In the genomic region with DNA sequence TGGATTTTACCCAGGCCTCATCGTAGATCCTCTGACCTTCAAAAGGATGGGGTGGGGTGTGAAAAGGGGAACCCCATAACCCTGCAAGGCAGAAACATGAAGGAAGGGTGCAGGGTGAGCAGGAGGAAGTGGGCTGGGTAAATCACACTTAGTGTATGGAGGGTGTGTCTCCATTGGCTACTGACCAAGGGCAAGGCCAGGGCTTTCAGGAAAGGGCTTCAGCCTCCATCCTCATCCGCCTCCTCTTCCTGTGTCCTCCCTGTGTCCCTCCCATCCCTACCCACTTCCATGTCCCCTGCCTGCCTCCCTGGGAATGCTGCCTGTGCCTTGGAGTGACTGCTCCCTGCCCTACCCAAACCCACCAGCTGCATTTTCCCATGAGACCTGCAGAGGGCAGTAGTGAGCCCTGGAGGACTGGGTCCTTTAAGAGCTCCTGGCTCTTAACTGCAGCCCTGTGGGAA, we compare ENCODE assay signal across 9 mouse cellular contexts. TPM values are rescaled to one million over a fixed set of nuclear protein-coding genes. Genes with fewer than 3 reads are reported as not detected.
DNase-seq lines count a peak whose midpoint lies in the region; ATAC-seq lines count a peak whose summit lies in the region.
"Had no signal": no experiment of that assay in that cellular context is flagged by ENCODE, and none has a peak within 500 bp of the region (broad histone marks: within the 10 kb centered on the region; RNA-seq: fewer than 3 reads in every experiment).

No protein-coding gene starts in this region.

- H3K4me2 ChIP-seq in intestine, embryonic 16.5 days (ENCODE audit: low read depth, low read length): no peak overlapping the region
- H3K4me2 ChIP-seq in liver, embryonic 13.5 days: no peak overlapping the region
- no peak overlapping the region for H3K4me2 ChIP-seq in stomach, embryonic 16.5 days (ENCODE audit: low read depth, low read length)

- no peaks in the 10 kb centered on the region for H3K27me3 ChIP-seq in intestine, embryonic 16.5 days (replicated peaks; ENCODE audit: control insufficient read depth, insufficient read depth, low read length)
- no peaks in the 10 kb centered on the region for H3K27me3 ChIP-seq in liver, embryonic 13.5 days
- H3K27me3 ChIP-seq in stomach, embryonic 16.5 days (ENCODE audit: control insufficient read depth, insufficient read depth, low read length): no peaks in the 10 kb centered on the region

- WGBS in intestine, embryonic 16.5 days: 71% methylated on average over 2 of the region's 2 CpGs
- WGBS in liver, embryonic 13.5 days (ENCODE audit: insufficient replicate concordance): 48% methylated on average over 2 of the region's 2 CpGs
- 50% methylated on average over 2 of the region's 2 CpGs for WGBS in stomach, embryonic 16.5 days

- DNase-seq in 3134 (ENCODE audit: extremely low read depth, insufficient read length, low spot score) (peak; percentile 51), NIH3T3 (ENCODE audit: low read depth) (peak; percentile 75)
- DNase-seq in cerebellum, postnatal 10 days: peak; percentile 83 to 88
- DNase-seq in liver, embryonic 13.5 days: peak; percentile 31

- H3K9ac ChIP-seq in intestine, embryonic 16.5 days (ENCODE audit: low read depth, low read length): no peak overlapping the region
- H3K9ac ChIP-seq in liver, embryonic 13.5 days: no peak overlapping the region
- no peak overlapping the region for H3K9ac ChIP-seq in stomach, embryonic 16.5 days (ENCODE audit: low read length)

- H3K4me3 ChIP-seq in intestine, embryonic 16.5 days (ENCODE audit: low read length): no peak overlapping the region
- no peak overlapping the region for H3K4me3 ChIP-seq in liver, embryonic 13.5 days (replicated peaks)
- H3K4me3 ChIP-seq in stomach, embryonic 16.5 days (replicated peaks; ENCODE audit: low read length): no peak overlapping the region
- H3K4me3 ChIP-seq: erythroblast, embryonic 14.5 days had no signal

- peak; percentile 83 for ATAC-seq in granulocyte monocyte progenitor cell, adult 5-6 weeks (replicated peaks; ENCODE audit: poor library complexity, severe bottlenecking)
- peak; percentile 34 for ATAC-seq in intestine, embryonic 16.5 days
- ATAC-seq in liver, embryonic 13.5 days (ENCODE audit: low read depth): peak; percentile 37; the same call in 1 of the 2 replicates
- peak; percentile 88 for ATAC-seq in monocyte, adult 5-6 weeks (replicated peaks; ENCODE audit: insufficient number of reproducible peaks, low FRiP score, low TSS enrichment, poor library complexity, severe bottlenecking)
- peak; percentile 39; the same call in 1 of the 2 replicates for ATAC-seq in stomach, embryonic 16.5 days (ENCODE audit: insufficient read depth, low FRiP score)

- peaks cover 43% of the 10 kb centered on the region for H3K36me3 ChIP-seq in intestine, embryonic 16.5 days (ENCODE audit: control insufficient read depth, insufficient read depth, low read length)
- H3K36me3 ChIP-seq in liver, embryonic 13.5 days: peaks cover 69% of the 10 kb centered on the region
- peaks cover 52% of the 10 kb centered on the region for H3K36me3 ChIP-seq in stomach, embryonic 16.5 days (ENCODE audit: control insufficient read depth, insufficient read depth, low read length)

- no peak overlapping the region for H3K27ac ChIP-seq in intestine, embryonic 16.5 days (ENCODE audit: low read length)
- H3K27ac ChIP-seq in liver, embryonic 13.5 days: no peak overlapping the region
- peak overlapping the region; percentile 49; the same call in 1 of the 2 replicates for H3K27ac ChIP-seq in stomach, embryonic 16.5 days (ENCODE audit: low read length)

- no peaks in the 10 kb centered on the region for H3K9me3 ChIP-seq in intestine, embryonic 16.5 days (ENCODE audit: control insufficient read depth, low read length)
- H3K9me3 ChIP-seq in liver, embryonic 13.5 days (replicated peaks): no peaks in the 10 kb centered on the region
- no peaks in the 10 kb centered on the region for H3K9me3 ChIP-seq in stomach, embryonic 16.5 days (replicated peaks; ENCODE audit: control insufficient read depth, low read length)

- H3K4me1 ChIP-seq in intestine, embryonic 16.5 days (ENCODE audit: control insufficient read depth, insufficient read depth, low read length): peaks cover 12% of the 10 kb centered on the region; the same call in 1 of the 2 replicates
- H3K4me1 ChIP-seq in liver, embryonic 13.5 days (replicated peaks): peaks cover 7% of the 10 kb centered on the region
- 0 out of 2 replicates have a peak, but pooled peaks cover 3% of the 10 kb centered on the region for H3K4me1 ChIP-seq in stomach, embryonic 16.5 days (ENCODE audit: control insufficient read depth, insufficient read depth, low read length)

RNA-seq across cellular contexts. Expression of gene Ppif, which starts 47.8 kb away (rescaled TPM):
- total RNA-seq in granulocyte monocyte progenitor cell, adult 5-6 weeks (2014; fragmentation: Nextera tagmentation): 91.9 and 93.5 TPM in 2 replicates
- total RNA-seq in granulocyte monocyte progenitor cell, adult 5-6 weeks (2017): 21.8 and 23.8 TPM in 2 replicates
- 125 and 134 TPM in 2 replicates for polyA plus RNA-seq in intestine, embryonic 16.5 days (2015; fragmentation: Nextera tagmentation; extraction: Ambion mirVana)
- polyA plus RNA-seq in liver, embryonic 13.5 days (2015; fragmentation: Nextera tagmentation; extraction: Ambion mirVana): 37.8 and 52.3 TPM in 2 replicates
- 3.2 to 11.4 TPM (median 7.9 TPM) in 3 replicates for total RNA-seq in monocyte, adult 5-6 weeks (2017)
- polyA plus RNA-seq in stomach, embryonic 16.5 days (2015; fragmentation: Nextera tagmentation; extraction: Ambion mirVana): 47.7 and 69.3 TPM in 2 replicates

Comparison
In these comparisons a context has a peak if more than half of its experiments do, and no peak if none do; other contexts are left out.
1. DNase-seq: peak in every context shown above with its lines; median percentile 86 in cerebellum, postnatal 10 days; 75 in NIH3T3; 51 in 3134; 31 in liver, embryonic 13.5 days.
2. ATAC-seq: peak in every context shown above with its lines; median percentile 88 in monocyte, adult 5-6 weeks; 83 in granulocyte monocyte progenitor cell, adult 5-6 weeks; 39 in stomach, embryonic 16.5 days; 37 in liver, embryonic 13.5 days; 34 in intestine, embryonic 16.5 days.